Mouse (Mus musculus) right cerebral cortex, postnatal 25 days (tissue): ENCODE measurements around the gene Ppil4.
A peak's percentile ranks its signal among the peaks of the same experiment; 100 is the strongest.

ENCODE experiments used
- DNase-seq: peaks from one replicate; pipeline ENCODE4 v3.0.0; 2022

Gene Ppil4

DNA sequence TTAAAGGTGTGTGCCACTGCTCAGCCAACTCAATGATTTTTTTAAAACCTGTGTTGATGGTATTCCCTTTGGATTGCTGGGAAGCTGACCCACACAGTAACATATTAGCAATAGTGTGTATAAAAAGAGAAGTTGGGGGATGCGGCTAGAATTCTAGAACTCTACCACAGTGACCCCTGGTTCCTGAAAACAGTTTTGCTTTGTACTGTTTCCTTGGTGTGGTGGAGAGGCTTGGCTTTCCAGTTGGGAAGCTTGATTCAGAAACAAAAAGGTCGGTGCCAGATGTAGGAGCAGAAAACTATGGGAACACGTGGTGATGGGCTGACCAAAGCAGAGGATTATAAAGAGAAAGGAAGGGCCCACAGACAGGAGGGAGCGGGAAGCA, 32.6 kb downstream of the Ppil4 start:
- DNase-seq, result no peak

DNA sequence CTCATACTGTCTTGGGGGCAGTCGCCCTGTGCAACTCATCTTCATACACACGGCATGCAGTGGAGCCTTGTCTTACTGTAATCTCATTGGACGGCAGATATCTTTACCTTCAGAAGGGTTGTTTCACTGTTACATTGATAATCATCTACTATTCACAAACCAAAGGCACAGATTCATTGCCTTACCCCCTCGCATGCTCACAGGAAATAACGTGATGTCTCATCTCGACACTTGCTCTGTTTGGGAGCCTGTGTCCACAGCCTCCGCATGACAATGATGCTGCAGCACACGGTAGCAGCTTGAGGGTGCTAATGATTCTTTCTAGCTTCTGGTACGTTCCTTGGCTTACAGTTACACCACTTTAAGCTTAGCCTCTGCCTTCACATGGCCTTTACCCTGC, 33.4 kb downstream of the Ppil4 start:
- no peak for DNase-seq

- DNase-seq, result no peak
Observed at GRCm38 (mm10) chr10:7832171-7832676, 39.5 kb downstream of the Ppil4 start, which contains the start of gene Zc3h12d. Gene Zc3h12d, plus strand, starts transcription at chr10:7832470.

DNA sequence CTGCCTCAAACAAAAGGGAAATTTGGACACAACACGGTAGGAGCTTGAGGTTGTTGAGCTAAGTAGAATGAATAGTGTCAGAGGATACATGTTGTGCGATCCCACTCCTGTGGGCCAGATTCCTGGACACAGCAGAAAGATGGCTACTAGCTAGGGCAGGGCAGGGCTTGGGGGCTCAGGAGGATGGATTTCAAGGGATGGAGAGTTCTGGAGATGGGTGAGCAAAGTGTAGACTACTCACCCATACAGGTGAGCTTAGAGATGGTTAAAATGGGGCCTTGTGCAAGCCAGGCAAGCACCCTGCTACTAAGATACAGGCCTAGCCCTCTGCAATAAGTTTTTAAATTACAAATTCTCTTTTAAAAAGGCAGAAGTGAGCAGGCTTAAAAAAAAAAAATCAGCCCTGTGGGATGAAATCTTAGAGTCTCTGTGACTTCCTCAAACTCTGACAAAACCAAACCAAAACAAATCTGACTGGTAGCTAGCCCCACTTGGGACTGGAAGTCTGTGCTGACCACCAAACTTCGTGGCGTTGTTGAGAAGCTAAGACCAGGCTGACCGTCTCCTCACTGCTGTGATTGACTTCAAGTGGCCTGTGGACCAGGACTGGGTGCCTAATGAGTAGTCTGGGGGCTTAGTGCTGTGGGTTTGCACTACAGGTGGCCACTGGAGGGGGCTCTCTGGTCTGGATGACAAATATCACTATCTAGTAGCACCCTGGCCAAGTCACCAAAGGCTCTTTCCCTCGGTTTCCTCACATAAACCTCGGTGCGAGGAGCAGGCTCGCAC, 40.9 kb downstream of the Ppil4 start:
- DNase-seq, result no peak

DNA sequence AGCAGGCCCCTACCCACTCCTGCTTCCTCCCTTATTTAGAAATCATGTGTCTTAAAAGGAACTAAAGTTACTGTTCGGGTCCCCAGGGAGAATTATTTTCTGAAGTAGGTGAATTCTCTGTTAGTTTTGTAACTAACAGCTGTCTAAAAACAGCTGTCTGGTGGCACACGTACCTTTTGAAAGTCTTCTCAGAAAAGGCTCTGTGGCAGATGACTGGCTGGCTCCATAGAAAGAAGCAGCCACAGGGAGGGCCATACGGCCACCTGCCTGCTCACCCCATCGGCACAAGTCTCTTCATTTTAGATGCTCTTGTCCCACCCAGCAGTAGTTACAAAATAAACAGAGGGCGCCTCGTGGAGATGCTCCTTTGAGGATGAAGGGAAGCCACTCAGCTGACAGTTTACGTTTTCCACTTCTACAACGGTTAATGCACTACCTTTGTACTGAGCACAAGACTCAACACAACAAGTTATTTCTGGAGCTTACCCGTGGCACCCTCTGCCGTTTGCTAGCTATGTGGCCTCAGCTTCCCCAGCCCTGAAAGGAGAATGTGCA, 42.1 kb downstream of the Ppil4 start:
- no peak for DNase-seq

DNA sequence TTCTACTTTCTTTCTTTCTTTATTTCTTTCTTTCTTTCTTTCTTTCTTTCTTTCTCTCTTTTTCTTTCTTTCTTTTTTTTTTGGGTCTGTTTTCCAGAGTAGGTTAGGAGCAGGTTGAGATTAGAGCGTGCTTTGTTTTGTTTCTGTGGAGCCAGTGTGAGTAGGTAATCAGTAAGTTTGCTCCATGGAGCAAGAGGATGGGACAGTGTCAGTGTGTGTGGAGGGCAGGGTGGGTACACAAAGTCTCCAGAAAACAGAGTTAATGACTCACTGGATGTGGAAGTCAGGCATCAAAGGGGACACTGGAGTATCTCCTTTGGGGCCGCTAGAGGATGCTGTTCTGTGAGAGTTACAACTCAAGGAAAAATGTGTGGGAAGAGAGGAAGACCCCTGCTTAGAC, 44.2 kb downstream of the Ppil4 start:
- no peak for DNase-seq

DNA sequence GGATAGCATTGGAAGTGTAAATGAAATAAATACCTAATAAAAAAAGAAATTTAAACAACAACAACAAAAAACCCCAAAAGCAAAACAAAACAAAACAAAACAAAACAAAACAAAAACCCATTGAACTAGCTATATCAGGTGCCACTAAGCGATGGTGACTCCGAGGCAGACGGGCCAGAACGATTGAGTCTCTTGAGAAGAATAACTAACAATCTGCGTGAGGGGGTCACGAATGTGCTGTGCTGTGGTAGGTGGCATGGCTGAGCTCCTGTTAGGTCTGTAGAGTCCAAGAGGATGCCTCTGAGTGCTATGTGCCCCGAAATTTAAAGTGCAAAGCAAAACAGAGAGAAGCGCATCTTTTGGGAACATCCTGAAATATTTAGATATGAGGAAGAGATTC, 44.8 kb downstream of the Ppil4 start:
- DNase-seq, result no peak

GRCm38 (mm10) chr10:7838036-7838435, 45.3 kb downstream of the Ppil4 start:
- no peak for DNase-seq

- no peak for DNase-seq
Observed at GRCm38 (mm10) chr10:7838874-7839421, 46.3 kb downstream of the Ppil4 start.

GRCm38 (mm10) chr10:7839551-7840352, 47.1 kb downstream of the Ppil4 start:
- DNase-seq, result no peak

DNA sequence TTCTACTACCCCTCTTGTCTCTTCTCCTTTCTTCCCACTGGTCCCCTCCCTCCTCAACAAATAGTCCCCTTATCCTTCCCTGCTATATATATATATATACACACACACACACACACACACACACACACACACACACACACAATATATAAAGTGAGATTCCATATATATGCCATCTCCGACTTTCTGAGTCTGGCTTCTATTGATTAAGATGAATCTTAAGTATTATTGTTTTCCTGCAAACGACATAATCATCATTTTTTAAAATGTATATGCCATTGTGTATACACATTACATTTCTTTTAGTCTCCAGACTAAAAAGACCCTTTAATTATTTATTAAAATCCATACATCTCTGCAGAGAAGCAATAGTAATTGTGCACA, 47.7 kb downstream of the Ppil4 start:
- no peak for DNase-seq

GRCm38 (mm10) chr10:7840785-7841184, 48.1 kb downstream of the Ppil4 start:
- DNase-seq, result no peak

- DNase-seq, result peak; percentile 12
Observed at GRCm38 (mm10) chr10:7841571-7842080, 48.9 kb downstream of the Ppil4 start.

DNA sequence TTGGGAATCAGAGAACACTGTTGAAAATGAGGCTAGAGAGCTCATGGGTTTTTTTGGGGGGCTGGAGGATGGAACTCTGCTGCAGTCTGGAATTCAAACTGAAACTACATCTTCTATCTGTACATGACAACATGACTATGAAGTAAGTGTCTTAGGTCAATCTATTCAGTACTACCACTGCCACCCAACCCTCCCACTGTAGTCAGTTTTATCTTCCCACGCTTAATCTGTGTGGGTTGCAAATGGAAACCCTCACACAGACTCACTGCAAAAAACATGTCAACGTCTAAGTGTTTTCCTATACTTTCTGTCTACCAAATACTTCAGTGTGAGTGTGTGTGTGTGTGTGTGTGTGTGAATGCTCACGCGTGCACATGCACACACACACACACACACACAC, 50.5 kb downstream of the Ppil4 start:
- no peak for DNase-seq

- DNase-seq, result no peak
Observed at GRCm38 (mm10) chr10:7844161-7844560, 51.5 kb downstream of the Ppil4 start.

GRCm38 (mm10) chr10:7845136-7845535, 52.4 kb downstream of the Ppil4 start:
- no peak for DNase-seq

DNA sequence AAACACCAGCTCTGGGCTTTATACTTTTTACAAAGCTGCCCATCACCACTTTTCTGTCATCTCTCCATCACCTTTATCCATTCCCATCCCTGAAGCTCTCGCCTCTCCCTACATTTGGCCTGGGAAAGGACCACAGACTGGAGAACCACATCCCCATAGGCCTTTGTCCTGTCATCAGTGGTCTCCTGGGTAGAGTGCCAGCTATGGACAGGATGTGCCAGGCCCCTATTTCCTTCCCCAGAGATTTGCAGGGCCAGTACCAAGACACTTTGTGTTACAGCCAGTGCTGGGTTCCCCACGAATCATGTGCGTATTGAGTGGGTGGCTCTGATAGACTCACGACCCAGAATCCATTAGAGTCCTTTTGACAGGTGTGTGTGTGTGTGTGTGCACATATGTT, 53.3 kb downstream of the Ppil4 start:
- no peak for DNase-seq

- no peak for DNase-seq
Observed at GRCm38 (mm10) chr10:7847166-7847605, 54.5 kb downstream of the Ppil4 start.

DNA sequence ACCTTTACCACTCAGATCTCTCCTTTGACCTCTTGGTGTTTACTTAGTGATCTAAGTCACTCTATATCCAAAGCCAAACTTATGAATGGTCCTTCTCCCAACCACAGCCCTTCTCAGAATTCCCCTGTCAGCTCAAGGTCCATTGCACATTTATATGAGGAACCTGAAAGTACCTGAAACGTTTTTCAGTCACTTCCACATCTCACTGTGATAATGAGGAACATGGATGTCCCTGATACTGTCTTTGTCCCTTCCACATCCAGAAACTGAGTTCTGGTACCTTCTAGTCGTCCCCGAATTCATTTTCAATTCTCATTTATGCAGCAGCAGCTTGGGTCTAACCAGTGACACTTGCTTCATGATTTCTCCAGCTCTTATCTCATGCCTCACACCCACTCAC, 59.2 kb downstream of the Ppil4 start:
- DNase-seq, result no peak

DNA sequence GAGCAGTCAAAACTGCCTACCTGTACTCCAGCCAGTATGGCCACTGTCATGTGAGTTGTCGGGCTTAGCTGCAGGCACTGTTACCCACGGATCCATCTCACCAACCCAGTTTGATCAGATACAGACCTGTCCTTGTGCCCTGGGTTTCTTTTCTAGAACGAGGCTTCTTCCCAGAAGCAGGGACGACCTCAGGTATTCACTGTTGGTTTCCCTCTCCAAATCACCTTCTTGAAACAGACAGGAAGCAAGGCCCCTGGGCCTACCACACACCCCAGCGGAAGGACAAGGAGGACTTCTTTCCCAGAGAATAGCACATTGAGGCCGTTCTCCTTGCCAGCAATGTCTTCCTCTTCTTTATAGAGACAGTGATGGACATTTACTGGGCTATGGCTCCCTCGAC, 67.8 kb downstream of the Ppil4 start:
- no peak for DNase-seq

DNA sequence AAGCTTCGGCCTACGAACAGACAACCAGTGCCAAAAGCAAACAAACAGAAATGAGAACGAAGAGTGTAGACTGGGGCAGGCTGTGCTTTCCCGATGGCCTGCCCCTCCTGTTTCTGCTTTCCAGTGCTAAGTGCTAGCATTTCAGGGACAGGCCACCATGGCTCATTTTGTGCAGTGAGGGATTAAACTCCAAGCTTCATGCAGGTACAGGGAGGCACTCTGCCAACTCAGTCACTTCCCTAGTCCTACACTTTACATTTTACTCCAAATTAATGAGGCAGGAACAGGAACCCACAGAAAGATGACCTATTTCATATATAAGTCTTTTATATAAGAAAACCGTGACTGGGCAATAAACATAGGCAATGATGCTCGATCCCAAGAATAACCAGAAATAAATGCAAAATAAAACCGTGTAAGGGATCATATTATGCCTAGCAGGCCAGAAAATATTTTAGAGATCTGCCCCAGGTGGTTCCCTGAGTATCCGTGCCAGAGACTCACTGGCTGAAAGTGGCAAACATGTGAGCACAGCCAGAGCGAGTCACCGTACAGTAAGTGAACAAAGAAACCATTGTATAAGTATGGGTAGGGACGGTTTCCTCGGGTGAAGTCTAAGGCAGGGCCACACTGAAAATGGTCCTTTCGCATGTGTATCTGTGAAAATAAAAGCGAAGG, 68.7 kb downstream of the Ppil4 start:
- no peak for DNase-seq

- DNase-seq, result no peak
Observed at GRCm38 (mm10) chr10:7861937-7862657, 69.4 kb downstream of the Ppil4 start.
